7 mouse cellular contexts compared by ENCODE assay signal in genomic region chr1:153414114-153414723, GRCm38 (mm10). TPM values are rescaled to one million over a fixed set of nuclear protein-coding genes. Genes with fewer than 3 reads are reported as not detected.
A peak's percentile ranks its signal among the peaks of the same experiment; 100 is the strongest.
DNase-seq lines count a peak whose midpoint lies in the region; ATAC-seq and TF ChIP-seq lines count a peak whose summit lies in the region.
"Not testable (repeated sequence)": the region's sequence is repeated elsewhere in the genome, so short reads cannot be mapped to it uniquely, and the experiment has no call there.

No protein-coding gene starts in this region.

- peak overlapping the region; percentile 29; the same call in 1 of the 2 replicates for H3K27ac ChIP-seq in testis, adult 2 months (ENCODE audit: control insufficient read depth, insufficient read depth, low read depth, low read length)

- TF ChIP-seq POLR2A in testis, adult 2 months (IDR thresholded peaks at IDR 0.05; ENCODE audit: control insufficient read depth, low read depth, low read length): not testable (repeated sequence)

- intact Hi-C loops in left cerebral cortex, postnatal 4 days (cut with DNase I): not testable (repeated sequence)

- peak; percentile 73 to 83 for DNase-seq in adrenal gland, adult (ENCODE audit: inconsistent age in 2 of 2, low spot score in 1 of 2)
- peak; percentile 26 for DNase-seq in cerebellum, postnatal 25 days
- peak; percentile 84 for DNase-seq in heart, adult 8-10 months (ENCODE audit: low spot score)
- DNase-seq in kidney, postnatal 36 days: peak; percentile 27 to 49
- DNase-seq in left cerebral cortex, postnatal 4 days: peak; percentile 35

- H3K4me3 ChIP-seq in testis, adult 2 months (ENCODE audit: control insufficient read depth, low read depth, low read length): peak overlapping the region; percentile 82

- H3K4me1 ChIP-seq in testis, adult 2 months (ENCODE audit: control insufficient read depth, insufficient read depth, low read length): not testable (repeated sequence)

- ATAC-seq in neutrophil, adult 5-6 weeks (ENCODE audit: extremely low read depth, insufficient number of reproducible peaks, low FRiP score, poor library complexity, severe bottlenecking): peak; percentile 78

- TF ChIP-seq CTCF in testis, adult 2 months (IDR thresholded peaks at IDR 0.05; ENCODE audit: control insufficient read depth, insufficient read depth, insufficient replicate concordance, low read depth, low read length): not testable (repeated sequence)

- not testable (repeated sequence) for H3K36me3 ChIP-seq in testis, adult 2 months (ENCODE audit: control insufficient read depth, insufficient read depth, low read length)

- H3K27me3 ChIP-seq in testis, adult 2 months (ENCODE audit: control insufficient read depth, insufficient read depth, low read length): not testable (repeated sequence)

RNA-seq across cellular contexts. Expression of gene Shcbp1l, which starts 10.7 kb away (rescaled TPM):
- total RNA-seq in heart, adult 8-10 months (2022): not detected
- total RNA-seq in left cerebral cortex, postnatal 4 days (2021): 1 to 10 TPM; 2.8 to 3.2 TPM
- 5.5 and 6.1 TPM in 2 replicates for total RNA-seq in neutrophil, adult 5-6 weeks (2017)
- polyA plus RNA-seq in testis, adult 2 months (2012; rRNA removed): 110 and 111 TPM in 2 replicates

Comparison
In these comparisons a context has a peak if more than half of its experiments do, and no peak if none do; other contexts are left out.
1. Peak in every context shown above with its lines: DNase-seq, ATAC-seq, H3K4me3 ChIP-seq and H3K27ac ChIP-seq.
2. DNase-seq: peak in every context shown above with its lines; median percentile 84 in heart, adult 8-10 months; 78 in adrenal gland, adult; 38 in kidney, postnatal 36 days; 35 in left cerebral cortex, postnatal 4 days; 26 in cerebellum, postnatal 25 days.